Mouse (Mus musculus): ENCODE measurements at regions not wholly inside any gene's neighbourhood (a gene's known extent, or its start where the extent isn't known, plus 50 kb on each side); places are given as distances from the start of the nearest gene placed in this dataset.

DNA sequence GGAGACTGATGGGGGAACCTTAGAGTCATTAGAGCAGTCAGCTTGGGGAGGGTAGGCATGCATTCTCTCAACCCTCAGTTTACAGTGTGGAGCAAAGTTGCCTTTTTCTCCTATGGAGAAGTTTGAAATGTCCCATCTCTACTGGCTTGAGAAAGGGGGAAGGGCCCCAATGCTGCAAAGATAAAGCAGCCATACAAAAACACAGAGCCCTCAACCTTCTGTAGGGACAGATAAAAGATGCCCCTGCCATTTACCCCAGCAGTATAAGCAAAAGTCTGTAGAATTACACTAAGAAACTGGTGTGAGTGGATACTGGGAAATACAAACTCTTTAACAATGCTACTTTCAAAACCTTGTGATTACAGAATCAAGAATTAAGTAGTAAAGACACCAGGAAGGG, 71.9 kb upstream of the Tmem215 start:
- no peak for DNase-seq (ENCODE audit: low read depth)

DNA sequence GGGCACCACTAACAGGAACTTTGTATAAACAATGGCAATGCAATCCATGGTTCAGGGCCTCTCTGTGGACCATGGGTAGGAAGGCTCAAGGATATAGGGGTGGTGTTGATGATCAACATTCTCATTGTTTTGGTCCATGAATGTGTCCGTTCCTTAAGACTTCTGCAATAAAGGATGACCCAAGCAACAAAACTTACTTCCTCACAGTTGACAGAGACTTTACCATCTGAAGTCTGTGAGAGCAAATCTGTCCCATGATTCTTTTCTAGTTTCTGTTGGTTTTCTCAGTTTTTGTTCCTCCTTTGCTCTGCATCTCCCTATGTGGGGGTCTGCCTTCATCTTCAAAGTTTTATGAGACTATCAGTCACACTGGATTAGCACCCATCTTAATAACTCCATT, 81.8 kb upstream of the Tmem215 start:
- no peak for DNase-seq (ENCODE audit: low read depth)

DNA sequence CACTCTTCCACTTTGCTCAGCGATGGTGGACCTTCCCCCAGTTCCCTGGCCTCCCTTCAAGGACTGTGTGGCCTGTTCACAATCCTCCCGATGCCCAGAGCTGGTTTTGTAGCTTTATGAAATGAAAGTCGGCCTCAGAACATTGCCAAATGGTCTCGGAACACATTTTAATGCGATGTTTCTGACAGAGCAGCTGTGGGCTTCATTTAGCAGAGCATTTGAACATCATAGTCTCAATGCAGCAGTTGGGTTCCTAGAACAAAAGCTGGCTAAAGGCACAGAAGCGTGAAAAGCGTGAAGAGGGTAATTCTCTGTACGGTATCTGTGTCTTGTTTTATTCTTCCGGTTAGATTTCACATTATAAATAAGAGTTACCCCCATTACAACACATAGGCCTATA, 86.7 kb upstream of the Tmem215 start:
- DNase-seq (ENCODE audit: low read depth) = no peak

DNA sequence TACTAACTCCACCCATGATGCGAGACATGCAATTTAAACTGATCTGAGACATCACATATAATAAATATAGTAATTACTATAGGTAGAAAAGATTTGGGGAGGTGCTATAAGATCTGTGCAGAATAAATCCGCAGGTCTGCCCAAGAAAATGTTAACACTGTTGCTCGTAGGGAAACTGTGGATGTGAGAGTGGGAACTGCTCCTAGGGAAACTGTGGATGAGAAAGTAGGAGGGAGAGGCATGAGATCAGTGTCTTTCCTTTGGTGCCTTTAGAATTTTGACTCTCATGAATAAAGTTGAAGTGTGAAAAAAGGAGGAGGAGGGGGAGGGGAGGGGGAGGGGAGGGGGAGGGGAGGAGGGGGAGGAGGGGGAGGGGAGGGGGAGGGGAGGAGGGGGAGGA, 87.3 kb upstream of the Tmem215 start:
- no peak for DNase-seq (ENCODE audit: low read depth)

DNA sequence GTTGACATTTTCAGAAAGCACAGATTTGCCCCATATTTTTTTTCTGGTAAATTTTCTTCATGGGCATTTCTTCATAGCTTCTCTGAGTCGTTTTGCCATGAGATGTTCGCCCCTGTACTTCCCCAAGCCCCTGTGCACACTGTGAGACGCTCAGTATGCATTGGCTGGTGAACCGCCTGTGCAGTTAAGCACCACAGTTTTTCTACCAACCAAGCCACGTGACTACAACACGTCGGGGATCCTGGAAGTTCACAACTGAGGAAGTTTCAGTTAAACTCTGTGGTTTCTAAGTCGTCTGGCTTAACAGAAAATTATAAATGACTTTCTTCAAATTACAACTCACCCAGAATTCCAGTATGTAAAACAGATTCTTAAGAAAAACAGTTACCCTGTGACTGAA, 91.7 kb upstream of the Tmem215 start:
- no peak for DNase-seq (ENCODE audit: low read depth)

DNA sequence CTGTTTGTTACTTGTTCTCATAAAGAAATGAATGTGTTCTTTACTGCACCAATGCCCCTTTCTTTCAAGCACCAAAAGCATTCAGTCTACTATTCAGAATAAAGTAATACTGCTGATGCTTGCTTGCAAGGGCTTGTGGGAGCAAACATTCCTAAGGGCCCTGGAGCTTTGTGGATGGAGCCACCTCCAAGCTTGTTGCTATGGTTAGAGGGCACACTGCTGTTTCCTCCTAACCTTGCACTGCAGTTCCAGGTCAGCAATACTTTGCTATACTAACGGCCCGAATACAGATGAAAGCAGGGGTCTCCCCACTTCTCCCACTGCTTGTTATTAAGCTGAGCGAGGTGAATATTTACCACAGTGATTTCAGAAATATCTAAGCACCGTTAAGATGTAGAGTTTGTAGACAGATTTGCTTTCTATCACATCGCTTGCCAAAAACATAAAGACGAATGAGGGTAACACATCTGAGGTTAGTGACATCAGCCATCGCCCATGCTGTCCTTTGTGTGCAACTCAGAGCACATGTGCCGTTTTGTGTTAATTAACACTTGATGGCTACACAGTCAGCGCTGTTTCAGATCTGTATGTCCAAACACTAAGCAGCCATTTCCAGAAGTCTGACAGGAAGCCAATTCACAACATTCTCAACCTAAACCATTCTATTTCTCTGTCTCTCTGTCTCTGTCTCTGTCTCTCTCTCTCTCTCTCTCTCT, 96.4 kb upstream of the Ndufb6 start:
- DNase-seq (ENCODE audit: low read depth) = no peak

DNA sequence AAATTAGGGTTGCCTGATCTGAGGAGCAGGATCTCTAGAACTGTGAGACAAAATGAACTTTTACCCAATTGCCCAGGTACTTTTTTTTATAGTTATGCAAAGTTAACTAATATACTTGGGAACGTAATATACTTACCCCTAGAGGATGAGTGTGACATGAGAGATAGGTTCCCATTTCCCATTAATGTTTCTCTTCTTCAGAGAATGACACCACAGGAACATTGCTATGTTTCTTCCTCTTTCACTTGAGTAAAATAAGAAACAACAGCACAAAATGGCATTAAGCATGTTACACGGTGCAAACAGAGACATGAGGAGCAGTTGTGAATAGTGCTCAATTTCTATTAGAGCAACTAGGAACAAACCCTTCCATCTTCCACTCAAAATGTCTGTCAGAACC, 95.0 kb upstream of the Ndufb6 start:
- no peak for DNase-seq (ENCODE audit: low read depth)

DNA sequence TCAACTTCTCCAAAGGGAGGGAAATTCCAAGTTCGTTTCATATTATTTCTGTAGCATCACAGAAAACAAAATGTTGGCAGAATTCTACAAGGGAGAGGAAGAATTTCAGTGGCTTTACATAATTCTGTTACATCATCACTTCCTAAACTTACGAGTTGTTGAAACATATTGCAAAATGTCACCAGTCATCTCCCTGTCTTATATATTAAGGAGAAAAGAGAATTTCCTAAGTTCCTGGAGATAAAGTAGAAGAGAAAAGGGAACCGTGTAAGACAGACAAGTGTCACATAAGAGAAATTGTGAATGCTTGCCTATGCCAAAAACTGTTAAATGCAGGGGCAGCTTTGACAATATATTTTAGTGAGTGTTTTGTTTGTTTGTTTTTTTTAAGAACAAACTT, 85.1 kb upstream of the Ndufb6 start:
- no peak for DNase-seq (ENCODE audit: low read depth)

DNA sequence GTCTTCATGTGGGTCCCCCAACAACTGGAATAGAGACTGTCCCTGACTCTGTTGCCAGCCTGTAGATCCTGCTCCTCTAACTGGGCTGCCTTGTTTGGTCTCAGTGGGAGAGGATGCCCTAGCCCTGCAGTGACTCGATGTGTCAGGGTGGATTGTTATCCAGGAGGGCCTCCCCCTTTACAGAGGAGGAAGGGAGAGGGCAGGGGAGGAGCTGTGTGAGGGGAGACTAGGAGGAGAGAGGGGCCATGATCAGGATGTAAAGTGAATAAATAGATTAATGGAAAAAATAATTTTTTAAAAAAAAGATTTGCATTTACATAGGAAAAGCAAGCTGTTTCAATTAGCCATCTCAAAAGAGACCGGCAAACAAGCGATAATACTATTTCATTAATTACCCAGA, 80.1 kb upstream of the Ndufb6 start:
- DNase-seq (ENCODE audit: low read depth) = no peak

DNA sequence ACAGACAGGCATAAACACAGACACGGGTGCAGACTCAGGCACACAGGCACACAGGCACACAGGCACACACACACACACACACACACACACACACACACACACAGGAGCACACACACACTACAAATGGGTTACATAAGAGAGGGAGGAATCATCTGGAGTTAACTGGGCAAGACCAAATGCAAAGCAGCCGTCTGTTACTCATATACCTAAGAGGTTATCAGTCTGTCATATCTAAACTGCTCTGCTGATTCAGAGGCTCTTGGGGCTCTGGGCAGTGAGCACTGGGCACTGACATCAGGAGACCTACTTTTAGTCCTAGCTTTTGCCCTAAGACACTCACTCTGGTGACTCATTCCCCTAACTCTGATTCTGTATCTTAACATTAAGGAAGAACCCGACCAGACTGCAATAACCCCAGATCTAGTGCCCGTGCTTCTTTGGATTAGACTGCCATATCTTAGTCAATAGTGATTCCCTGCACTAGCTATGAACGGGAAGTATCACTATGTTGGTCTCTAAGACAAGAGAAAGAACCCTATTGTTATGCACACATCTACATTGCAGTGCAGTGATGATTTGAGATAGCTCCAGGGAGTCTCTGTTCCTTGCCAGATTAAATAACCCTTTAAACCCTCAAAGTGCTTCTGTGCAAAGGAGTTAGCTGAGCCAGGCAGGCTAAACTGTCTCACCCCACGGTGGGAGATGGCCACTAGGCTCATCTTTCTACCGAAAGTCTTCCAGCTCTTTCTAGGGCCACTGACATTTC, 78.0 kb upstream of the Ndufb6 start:
- peak; percentile 10 for DNase-seq (ENCODE audit: low read depth)

DNA sequence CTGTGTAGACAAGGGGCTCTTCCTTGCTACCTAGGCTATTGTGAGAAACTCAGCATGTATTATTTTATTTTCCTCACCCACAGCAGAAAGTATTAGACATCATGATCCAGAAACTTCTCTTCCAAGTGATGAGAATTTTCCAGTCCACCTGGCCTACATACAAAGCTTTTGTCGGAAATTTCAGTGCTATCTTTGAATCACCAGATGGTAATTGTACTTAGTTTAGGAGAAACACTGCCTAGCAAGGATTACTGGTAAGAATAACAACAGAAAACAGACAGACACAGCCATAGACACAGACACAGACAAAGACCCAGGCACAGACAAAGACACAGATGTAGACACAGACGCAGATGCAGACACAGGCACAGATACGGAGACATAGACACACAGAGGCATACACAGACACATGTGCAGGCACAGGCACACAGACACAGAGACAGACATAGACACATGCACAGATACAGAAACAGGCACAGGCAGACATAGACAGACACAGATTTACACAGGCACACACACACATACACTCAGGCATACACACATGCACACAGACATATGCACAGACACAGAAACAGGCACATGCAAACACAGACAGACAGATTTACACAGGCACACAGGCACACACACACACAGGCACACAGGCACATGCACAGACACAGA, 76.7 kb upstream of the Ndufb6 start:
- no peak for DNase-seq (ENCODE audit: low read depth)

DNA sequence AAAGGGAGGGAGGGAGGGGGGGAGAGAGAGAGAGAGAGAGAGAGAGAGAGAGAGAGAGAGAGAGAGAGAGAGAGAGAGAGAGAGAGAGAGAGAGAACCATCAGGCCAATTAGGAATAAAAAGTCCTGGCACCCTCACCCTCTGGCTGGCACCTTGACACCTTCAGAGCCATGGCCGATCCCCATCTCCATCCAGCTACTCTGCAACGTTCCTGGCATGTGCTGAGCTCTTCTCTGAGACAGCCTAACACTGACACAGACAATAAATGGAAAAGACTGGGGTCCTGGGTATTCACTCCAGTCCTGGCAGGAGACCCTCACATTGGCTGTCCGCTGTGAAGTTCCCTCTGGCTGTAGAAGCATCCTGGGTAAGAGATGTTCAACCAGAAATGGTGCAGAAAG, 75.2 kb upstream of the Ndufb6 start:
- no peak for DNase-seq (ENCODE audit: low read depth)

DNA sequence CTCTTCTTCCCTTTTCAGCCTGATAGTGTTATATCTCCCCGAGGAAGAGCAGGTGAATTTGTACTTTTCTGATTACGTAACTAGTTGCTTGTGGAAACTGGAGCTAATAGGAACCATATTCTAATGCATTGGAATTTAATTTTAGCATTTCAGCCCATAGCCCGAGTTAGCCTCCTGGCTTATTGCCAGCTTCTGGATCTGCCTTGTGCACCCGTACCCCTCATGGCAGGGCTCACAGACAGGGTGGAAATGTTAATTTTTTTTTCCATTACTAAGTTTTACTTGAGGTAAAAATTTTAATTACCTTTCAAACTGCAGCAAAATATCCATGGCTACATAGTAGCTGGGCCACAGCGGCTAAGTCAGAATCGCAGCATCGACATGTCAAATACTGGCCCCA, 72.4 kb upstream of the Ndufb6 start:
- no peak for DNase-seq (ENCODE audit: low read depth)

DNA sequence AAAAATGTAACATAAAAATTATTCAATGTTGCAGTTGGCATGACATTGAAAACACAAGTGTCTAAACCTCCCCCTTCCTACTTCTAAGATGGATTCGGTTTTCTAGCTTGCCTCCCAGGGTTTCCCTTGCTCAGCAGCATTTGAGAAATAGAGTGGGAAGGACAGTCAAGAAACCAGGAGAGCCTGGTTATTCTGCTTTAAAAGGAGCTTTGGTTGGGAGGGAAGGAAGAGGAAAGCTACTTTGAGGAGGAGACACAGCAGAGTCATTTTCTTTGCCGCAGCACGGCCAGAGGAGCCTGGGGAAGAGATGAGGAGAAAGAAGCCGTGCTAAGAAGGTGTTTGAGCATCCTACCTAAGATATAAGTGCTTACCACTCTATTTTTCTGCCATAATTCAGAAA, 71.9 kb upstream of the Ndufb6 start:
- DNase-seq (ENCODE audit: low read depth) = no peak

DNA sequence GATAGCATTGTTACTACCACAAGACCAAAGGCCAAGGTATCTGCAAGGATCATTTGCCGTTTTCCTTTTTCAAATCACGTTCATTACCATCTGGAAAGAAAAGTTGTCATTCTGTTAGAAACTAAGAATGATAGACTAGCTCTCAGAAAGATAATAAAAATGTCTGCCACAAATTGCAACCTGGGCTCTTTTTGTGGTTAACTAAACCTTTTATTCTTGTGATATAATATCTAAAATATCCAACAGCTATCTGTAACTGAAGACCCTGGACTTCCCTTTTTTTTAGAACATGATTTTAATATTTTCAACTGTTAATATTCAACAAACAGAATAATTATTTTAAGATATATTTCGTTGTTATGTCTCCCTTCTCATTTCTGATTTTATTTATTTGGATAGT, 66.6 kb upstream of the Ndufb6 start:
- DNase-seq (ENCODE audit: low read depth) = no peak

DNA sequence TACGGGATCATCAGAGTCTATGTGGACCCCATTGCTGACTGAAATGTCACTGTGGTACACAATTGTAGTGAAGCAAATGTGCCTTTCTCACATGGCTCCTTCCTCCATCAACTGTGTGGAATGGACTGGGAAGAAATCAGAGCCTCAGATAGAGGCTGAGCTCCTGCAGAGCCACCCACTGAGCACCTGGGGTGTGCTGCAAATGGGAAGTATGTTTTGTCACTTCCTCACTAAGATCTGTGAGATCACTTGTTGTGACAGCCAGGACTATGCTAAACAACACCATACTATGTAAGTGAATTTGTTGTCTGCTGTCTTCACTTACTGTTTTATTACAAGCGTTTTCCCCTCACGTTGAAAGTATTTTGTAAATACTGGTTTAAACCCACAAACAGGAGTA, 63.0 kb upstream of the Ndufb6 start:
- no peak for DNase-seq (ENCODE audit: low read depth)

DNA sequence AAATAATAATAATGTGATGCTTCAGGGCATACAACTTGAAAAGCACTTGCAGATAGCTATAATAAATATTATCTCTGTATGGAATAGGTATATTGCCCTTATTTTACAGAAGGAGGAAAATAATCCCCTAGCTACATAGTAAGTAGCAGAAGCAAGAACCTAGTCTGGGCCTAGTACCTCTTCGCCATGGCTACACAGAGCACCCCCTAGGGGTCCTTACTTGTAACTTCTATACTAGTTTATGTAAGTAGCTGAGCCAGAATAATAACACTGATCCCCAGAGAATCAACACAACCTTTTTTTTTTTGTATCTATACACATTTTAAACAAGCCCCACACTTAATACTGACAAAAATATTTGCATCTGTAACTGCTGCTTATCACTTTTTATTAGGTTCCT, 55.6 kb upstream of the Ndufb6 start:
- DNase-seq (ENCODE audit: low read depth) = peak; percentile 14

DNA sequence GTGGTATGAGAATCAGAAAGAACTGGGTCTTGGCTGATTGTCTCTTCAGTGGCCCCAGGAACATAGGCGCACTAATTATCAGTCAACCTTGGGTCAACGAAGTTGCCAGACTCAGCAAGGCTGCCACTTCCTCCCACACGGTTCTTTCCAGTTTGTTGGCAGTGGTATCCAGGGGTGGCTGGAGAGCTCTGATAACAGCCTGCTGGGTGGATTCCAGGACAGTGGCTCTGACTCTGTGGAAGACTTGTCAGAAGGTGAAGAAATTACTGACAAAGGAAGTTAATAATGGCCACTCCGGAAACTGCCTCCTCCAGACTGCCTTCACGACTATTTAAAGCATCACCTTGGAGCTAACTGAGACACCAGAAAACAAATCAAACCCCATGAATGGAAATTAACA, 50.5 kb upstream of the Ndufb6 start:
- DNase-seq (ENCODE audit: low read depth) = no peak

Measured in NIH3T3 (cell line).